Mouse (Mus musculus): ENCODE measurements around the gene Hook2. TPM values are rescaled to one million over a fixed set of nuclear protein-coding genes. Genes with fewer than 3 reads are reported as not detected.

Gene Hook2
- polyA plus RNA-seq, 1 experiment from 2014 or later = 12.2 TPM

- peak overlapping the region; percentile 95 for H3K27ac ChIP-seq (ENCODE audit: low read depth)
- peak; percentile 76 for DNase-seq
- H3K4me2 ChIP-seq (ENCODE audit: low read depth, low read length) = peak overlapping the region; percentile 92
- TF ChIP-seq CTCF (IDR thresholded peaks at IDR 0.05; ENCODE audit: low read depth) = no peak
- no peak for TF ChIP-seq EP300 (IDR thresholded peaks at IDR 0.05; ENCODE audit: low read depth)
- peak overlapping the region; percentile 78 for H3K9ac ChIP-seq (replicated peaks)
- ATAC-seq = 0 out of 2 replicates have a peak, but pooled peaks have one; percentile 5
- H3K27me3 ChIP-seq (ENCODE audit: insufficient read depth, low read length) = no peaks in the 10 kb centered on the region
- peaks cover 21% of the 10 kb centered on the region for H3K36me3 ChIP-seq (replicated peaks; ENCODE audit: insufficient read depth, low read length)
- no peaks in the 10 kb centered on the region for H3K9me3 ChIP-seq (ENCODE audit: low read length)
- peaks cover 38% of the 10 kb centered on the region for H3K4me1 ChIP-seq (ENCODE audit: insufficient read depth)
- H3K4me3 ChIP-seq (ENCODE audit: low read depth, low read length) = peak overlapping the region; percentile 72
- WGBS (ENCODE audit: insufficient replicate concordance) = under 1% methylated on average over 57 of the region's 57 CpGs
These were observed 47.5 kb downstream of the Hook2 start for GRCm38 (mm10) chr8:85037681-85038531.

- WGBS (ENCODE audit: insufficient replicate concordance) = 93% methylated on average over 6 of the region's 6 CpGs
- Histone ChIP-seq H3K27ac (ENCODE audit: low read depth) (no peak overlapping the region), H3K9ac (replicated peaks) (no peak overlapping the region), H3K9me3 (ENCODE audit: low read length) (no peaks in the 10 kb centered on the region), H3K4me2 (ENCODE audit: low read depth, low read length) (no peak overlapping the region), H3K4me3 (ENCODE audit: low read depth, low read length) (no peak overlapping the region), H3K4me1 (ENCODE audit: insufficient read depth) (peaks cover 4% of the 10 kb centered on the region; the same call in 1 of the 2 replicates), H3K27me3 (ENCODE audit: insufficient read depth, low read length) (no peaks in the 10 kb centered on the region), H3K36me3 (replicated peaks; ENCODE audit: insufficient read depth, low read length) (peaks cover 72% of the 10 kb centered on the region)
- TF ChIP-seq CTCF (IDR thresholded peaks at IDR 0.05; ENCODE audit: low read depth) (no peak), EP300 (IDR thresholded peaks at IDR 0.05; ENCODE audit: low read depth) (no peak)
- ATAC-seq (no peak), DNase-seq (no peak)
These were observed 53.2 kb downstream of the Hook2 start for GRCm38 (mm10) chr8:85043619-85044018.

Other genes starting within 250 kb of the Hook2 start
- gene Nfix, start 190.3 kb upstream of the Hook2 start, polyA plus RNA-seq (2015; fragmentation: Nextera tagmentation; extraction: Ambion mirVana) = 4.7 and 5.4 TPM in 2 replicates
- 2.4 and 2.5 TPM in 2 replicates for gene Dand5, start 167.8 kb upstream of the Hook2 start, polyA plus RNA-seq (2015; fragmentation: Nextera tagmentation; extraction: Ambion mirVana)
- 31.9 and 34.9 TPM in 2 replicates for gene Gadd45gip1, start 159.1 kb upstream of the Hook2 start, polyA plus RNA-seq (2015; fragmentation: Nextera tagmentation; extraction: Ambion mirVana)
- 154 and 164 TPM in 2 replicates for gene Rad23a, start 149.9 kb upstream of the Hook2 start, polyA plus RNA-seq (2015; fragmentation: Nextera tagmentation; extraction: Ambion mirVana)
- 331 and 375 TPM in 2 replicates for gene Calr, start 143.7 kb upstream of the Hook2 start, polyA plus RNA-seq (2015; fragmentation: Nextera tagmentation; extraction: Ambion mirVana)
- 30.3 and 33.6 TPM in 2 replicates for gene Farsa, start 133.6 kb upstream of the Hook2 start, polyA plus RNA-seq (2015; fragmentation: Nextera tagmentation; extraction: Ambion mirVana)
- gene Syce2, start 118.5 kb upstream of the Hook2 start, polyA plus RNA-seq (2015; fragmentation: Nextera tagmentation; extraction: Ambion mirVana) = 30.6 and 31.2 TPM in 2 replicates
- gene Gcdh, start 96.7 kb upstream of the Hook2 start, polyA plus RNA-seq (2015; fragmentation: Nextera tagmentation; extraction: Ambion mirVana) = 139 and 141 TPM in 2 replicates
- 133 and 149 TPM in 2 replicates for gene Klf1, start 88.7 kb upstream of the Hook2 start, polyA plus RNA-seq (2015; fragmentation: Nextera tagmentation; extraction: Ambion mirVana)
- gene Dnase2a, start 82.0 kb upstream of the Hook2 start, polyA plus RNA-seq (2015; fragmentation: Nextera tagmentation; extraction: Ambion mirVana) = 15.4 and 16.0 TPM in 2 replicates
- 0.07 TPM in 1 of 2 replicates, not detected in the other for gene Mast1, start 53.2 kb upstream of the Hook2 start, polyA plus RNA-seq (2015; fragmentation: Nextera tagmentation; extraction: Ambion mirVana)
- 0.09 TPM in 1 of 2 replicates, not detected in the other for gene Rtbdn, start 43.6 kb upstream of the Hook2 start, polyA plus RNA-seq (2015; fragmentation: Nextera tagmentation; extraction: Ambion mirVana)
- gene Gm49661, start 21.2 kb upstream of the Hook2 start, polyA plus RNA-seq (2015; fragmentation: Nextera tagmentation; extraction: Ambion mirVana) = 0.89 TPM in 1 of 2 replicates, not detected in the other
- 780 and 831 TPM in 2 replicates for gene Prdx2, start 21.0 kb upstream of the Hook2 start, polyA plus RNA-seq (2015; fragmentation: Nextera tagmentation; extraction: Ambion mirVana)
- gene Rnaseh2a, start 20.8 kb upstream of the Hook2 start, polyA plus RNA-seq (2015; fragmentation: Nextera tagmentation; extraction: Ambion mirVana) = 67.1 and 70.8 TPM in 2 replicates
- 14.2 and 21.9 TPM in 2 replicates for gene Junb, start 11.9 kb upstream of the Hook2 start, polyA plus RNA-seq (2015; fragmentation: Nextera tagmentation; extraction: Ambion mirVana)
- not detected in 2 replicates for gene Best2, start 23.9 kb downstream of the Hook2 start, polyA plus RNA-seq (2015; fragmentation: Nextera tagmentation; extraction: Ambion mirVana)
- 33.2 and 34.4 TPM in 2 replicates for gene Asna1, start 34.7 kb downstream of the Hook2 start, polyA plus RNA-seq (2015; fragmentation: Nextera tagmentation; extraction: Ambion mirVana)
- gene Trir, start 36.2 kb downstream of the Hook2 start, polyA plus RNA-seq (2015; fragmentation: Nextera tagmentation; extraction: Ambion mirVana) = 63.0 and 73.6 TPM in 2 replicates
- gene Tnpo2, start 46.3 kb downstream of the Hook2 start, polyA plus RNA-seq (2015; fragmentation: Nextera tagmentation; extraction: Ambion mirVana) = 7.6 and 8.2 TPM in 2 replicates
- 14.4 and 14.9 TPM in 2 replicates for gene Fbxw9, start 69.5 kb downstream of the Hook2 start, polyA plus RNA-seq (2015; fragmentation: Nextera tagmentation; extraction: Ambion mirVana)
- not detected in 2 replicates for gene Gm5741, start 77.4 kb downstream of the Hook2 start, polyA plus RNA-seq (2015; fragmentation: Nextera tagmentation; extraction: Ambion mirVana)
- 24.8 and 27.7 TPM in 2 replicates for gene Dhps, start 81.2 kb downstream of the Hook2 start, polyA plus RNA-seq (2015; fragmentation: Nextera tagmentation; extraction: Ambion mirVana)
- gene Wdr83os, start 90.1 kb downstream of the Hook2 start, polyA plus RNA-seq (2015; fragmentation: Nextera tagmentation; extraction: Ambion mirVana) = 63.5 and 66.8 TPM in 2 replicates
- gene Wdr83, start 90.7 kb downstream of the Hook2 start, polyA plus RNA-seq (2015; fragmentation: Nextera tagmentation; extraction: Ambion mirVana) = 17.6 and 18.4 TPM in 2 replicates
- 42.6 and 44.6 TPM in 2 replicates for gene Man2b1, start 92.7 kb downstream of the Hook2 start, polyA plus RNA-seq (2015; fragmentation: Nextera tagmentation; extraction: Ambion mirVana)
- 2.0 and 5.2 TPM in 2 replicates for gene Zfp791, start 132.5 kb downstream of the Hook2 start, polyA plus RNA-seq (2015; fragmentation: Nextera tagmentation; extraction: Ambion mirVana)
- not detected in 2 replicates for gene Cks1brt, start 161.3 kb downstream of the Hook2 start, polyA plus RNA-seq (2015; fragmentation: Nextera tagmentation; extraction: Ambion mirVana)
- not detected in 2 replicates for gene Olfr371, start 235.4 kb downstream of the Hook2 start, polyA plus RNA-seq (2015; fragmentation: Nextera tagmentation; extraction: Ambion mirVana)

Data from liver, postnatal 0 days (tissue).